Mouse (Mus musculus): ENCODE data around the gene Sod1.

DNA sequence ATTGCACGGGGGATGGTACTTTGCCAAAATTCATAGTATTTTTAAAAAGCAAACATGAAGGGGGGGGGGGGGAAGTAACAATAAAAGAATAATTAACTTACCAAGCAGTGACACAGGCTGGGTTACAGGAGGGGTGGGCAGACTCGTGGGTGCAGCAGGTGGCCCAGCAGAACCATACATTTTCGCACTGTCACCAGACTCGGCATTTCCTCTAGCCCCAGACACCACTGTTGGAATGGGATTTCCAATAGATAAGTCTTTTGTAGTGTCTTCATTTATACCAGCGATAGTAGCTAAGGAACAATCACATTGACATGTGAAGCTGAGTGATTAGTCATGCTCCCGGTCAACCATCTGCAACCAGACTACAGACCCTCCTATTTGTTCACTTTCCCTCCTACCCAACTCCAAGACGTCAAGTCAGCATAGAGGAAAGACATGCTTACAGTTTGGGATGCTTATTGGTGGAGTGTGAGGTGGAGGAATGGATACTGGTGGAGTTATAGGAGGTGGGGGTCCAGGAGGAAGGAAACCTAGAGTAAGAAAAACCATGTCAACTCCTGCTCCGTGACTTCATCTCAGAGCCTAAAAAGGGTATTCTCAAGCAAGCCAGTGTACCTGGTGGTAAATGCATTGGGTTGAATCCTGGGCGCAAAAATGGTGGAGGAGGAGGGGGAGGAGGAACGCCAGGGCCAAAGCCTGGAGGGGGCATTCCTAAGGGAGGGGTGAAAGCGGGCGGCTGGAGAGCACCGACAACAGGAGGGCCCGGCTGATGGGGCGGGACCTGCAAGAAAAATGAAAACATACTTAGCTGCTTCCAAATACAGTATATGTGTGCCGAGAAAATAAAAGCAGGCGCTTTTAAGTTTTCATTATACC is 22.1 kb downstream of the Sod1 start:
- TF ChIP-seq POLR2A (IDR thresholded peaks at IDR 0.05; ENCODE audit: low read depth, low read length) (no peak), CTCF (conservative IDR thresholded peaks at IDR 0.05; ENCODE audit: insufficient read depth, insufficient read length, low read depth, low read length) (no peak)

Measured in kidney, adult 2 months (tissue).